Mouse (Mus musculus): ENCODE data around the gene Phlpp2.

DNA sequence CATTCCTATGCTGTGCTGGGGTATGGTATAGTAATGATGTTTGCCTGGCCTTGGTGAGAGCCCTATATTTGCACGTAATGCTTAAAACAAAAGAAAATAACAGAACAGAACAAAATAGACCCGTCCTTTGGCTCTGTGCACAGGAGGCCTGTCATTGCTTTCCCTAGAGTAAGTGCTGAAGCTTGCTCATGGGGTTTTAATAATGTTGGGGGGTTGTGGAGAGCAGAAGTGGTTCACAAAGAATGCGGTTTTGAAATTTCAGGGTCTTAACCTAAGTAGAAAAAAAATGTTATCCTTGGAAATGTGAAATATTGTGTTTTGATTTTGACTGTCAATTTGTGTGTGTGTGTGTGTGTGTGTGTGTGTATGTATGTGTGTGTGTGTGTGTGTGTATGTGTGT, 19.4 kb upstream of the Phlpp2 start:
- TF ChIP-seq CTCF (IDR thresholded peaks at IDR 0.05; ENCODE audit: extremely low read depth, insufficient read depth, insufficient read length, insufficient replicate concordance) (no peak), POLR2A (IDR thresholded peaks at IDR 0.05; ENCODE audit: low read depth, low read length) (no peak)
